ENCODE assay signal across 24 mouse cellular contexts in the genomic region with DNA sequence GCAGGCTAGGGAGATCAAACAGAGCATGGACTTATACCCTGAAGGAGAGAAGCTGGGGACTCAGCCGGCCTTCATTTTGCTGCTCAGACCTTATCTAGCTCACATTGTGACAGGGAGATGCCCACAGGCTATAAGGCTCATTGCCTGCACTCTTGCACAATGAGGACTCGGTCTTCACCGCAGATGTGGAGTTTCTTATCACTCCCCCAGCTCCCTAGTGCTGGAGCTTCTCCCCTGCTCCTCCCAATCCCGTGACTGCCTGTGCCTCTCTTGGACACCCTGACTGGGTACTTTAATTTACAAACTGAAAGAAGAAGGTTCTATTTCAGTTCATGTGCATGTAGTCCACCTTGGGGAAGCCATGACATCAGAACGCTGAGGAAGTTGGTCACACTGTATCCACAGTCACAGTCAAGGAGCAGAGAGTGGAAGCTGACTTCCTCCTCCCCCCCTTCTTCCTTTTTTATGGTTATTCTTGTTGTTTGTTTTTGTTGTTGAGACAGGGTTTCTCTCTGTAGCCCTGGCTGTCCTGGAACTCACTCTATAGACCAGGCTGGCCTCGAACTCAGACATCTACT. TPM values are rescaled to one million over a fixed set of nuclear protein-coding genes. Genes with fewer than 3 reads are reported as not detected.
DNase-seq lines count a peak whose midpoint lies in the region; ATAC-seq and TF ChIP-seq lines count a peak whose summit lies in the region.
"Had no signal": no experiment of that assay in that cellular context is flagged by ENCODE, and none has a peak within 500 bp of the region (broad histone marks: within the 10 kb centered on the region; RNA-seq: fewer than 3 reads in every experiment).

No protein-coding gene starts in this region.

- DNase-seq in lung, postnatal 0 days (ENCODE audit: low spot score) = peak; percentile 4
- DNase-seq in lung, adult 18-20 months = no peak
- DNase-seq in liver, embryonic 11.5 days (ENCODE audit: low spot score) = no peak
- DNase-seq in stomach, postnatal 0 days (ENCODE audit: low spot score) = no peak
- DNase-seq in kidney, postnatal 14 days = no peak
- DNase-seq in hindbrain, postnatal 0 days (ENCODE audit: low spot score) = no peak
- DNase-seq: adrenal gland, postnatal 36 days; cerebellum, adult 9-10 months; gastrocnemius, postnatal 25 days; kidney, adult 18-20 months; kidney, postnatal 4 days; lung, postnatal 10 days; retina, postnatal 1 day; right cerebral cortex, postnatal 4 days; thymus, postnatal 36 days had no signal

- H3K79me2 ChIP-seq in macrophage (ENCODE audit: inconsistent target) = no peaks in the 10 kb centered on the region

- WGBS in lung, postnatal 0 days = 77% methylated on average over 5 of the region's 6 CpGs
- 54% methylated on average over 6 of the region's 6 CpGs for WGBS in liver, embryonic 11.5 days
- WGBS in macrophage (ENCODE audit: missing documents) = 54% methylated on average over 6 of the region's 6 CpGs
- WGBS in forebrain, embryonic 12.5 days = 90% methylated on average over 6 of the region's 6 CpGs
- 85% methylated on average over 6 of the region's 6 CpGs for WGBS in stomach, postnatal 0 days
- WGBS in hindbrain, postnatal 0 days = 75% methylated on average over 6 of the region's 6 CpGs

- H3K9ac ChIP-seq in lung, postnatal 0 days (replicated peaks; ENCODE audit: low read depth) = no peak overlapping the region
- H3K9ac ChIP-seq in liver, embryonic 11.5 days (ENCODE audit: low read depth, low read length) = no peak overlapping the region
- no peak overlapping the region for H3K9ac ChIP-seq in forebrain, embryonic 12.5 days
- H3K9ac ChIP-seq in stomach, postnatal 0 days (ENCODE audit: low read length) = no peak overlapping the region
- no peak overlapping the region for H3K9ac ChIP-seq in hindbrain, postnatal 0 days (replicated peaks; ENCODE audit: low read length)
- H3K9ac ChIP-seq: embryonic facial prominence, embryonic 12.5 days; heart, embryonic 15.5 days; limb, embryonic 13.5 days had no signal

- H3K4me1 ChIP-seq in lung, postnatal 0 days (ENCODE audit: insufficient read depth, low read depth, low read length) = no peaks in the 10 kb centered on the region
- no peaks in the 10 kb centered on the region for H3K4me1 ChIP-seq in liver, embryonic 11.5 days (replicated peaks; ENCODE audit: control insufficient read depth, insufficient read depth, low read length)
- H3K4me1 ChIP-seq in forebrain, embryonic 12.5 days = no peaks in the 10 kb centered on the region
- H3K4me1 ChIP-seq in stomach, postnatal 0 days (replicated peaks; ENCODE audit: control insufficient read depth, insufficient read depth) = no peaks in the 10 kb centered on the region
- H3K4me1 ChIP-seq in hindbrain, postnatal 0 days (ENCODE audit: insufficient read depth, low read length) = no peaks in the 10 kb centered on the region
- H3K4me1 ChIP-seq: embryonic facial prominence, embryonic 12.5 days; heart, embryonic 15.5 days; limb, embryonic 13.5 days had no signal

- ATAC-seq in lung, postnatal 0 days = no peak
- peak; percentile 77 for ATAC-seq in liver, embryonic 11.5 days (replicated peaks; ENCODE audit: low FRiP score)
- ATAC-seq in forebrain, embryonic 12.5 days (ENCODE audit: low FRiP score) = no peak
- ATAC-seq in stomach, postnatal 0 days (ENCODE audit: low FRiP score, low TSS enrichment) = no peak
- no peak for ATAC-seq in hindbrain, postnatal 0 days
- ATAC-seq: forebrain, embryonic 14.5 days; hindbrain, embryonic 16.5 days; midbrain, embryonic 16.5 days had no signal

- no peak for TF ChIP-seq CTCF in lung, postnatal 0 days (IDR thresholded peaks at IDR 0.05)
- TF ChIP-seq CTCF in stomach, postnatal 0 days (IDR thresholded peaks at IDR 0.05; ENCODE audit: low read depth) = no peak
- no peak for TF ChIP-seq CTCF in hindbrain, postnatal 0 days (IDR thresholded peaks at IDR 0.05; ENCODE audit: low read depth)

- no peak for TF ChIP-seq EP300 in lung, postnatal 0 days (IDR thresholded peaks at IDR 0.05)
- no peak for TF ChIP-seq EP300 in stomach, postnatal 0 days (optimal IDR thresholded peaks at IDR 0.05)

- no peak overlapping the region for H3K4me3 ChIP-seq in lung, postnatal 0 days (ENCODE audit: low read depth, low read length)
- H3K4me3 ChIP-seq in liver, embryonic 11.5 days (ENCODE audit: low read depth, low read length) = no peak overlapping the region
- no peak overlapping the region for H3K4me3 ChIP-seq in macrophage (ENCODE audit: inconsistent target)
- H3K4me3 ChIP-seq in forebrain, embryonic 12.5 days (replicated peaks) = no peak overlapping the region
- H3K4me3 ChIP-seq in stomach, postnatal 0 days (ENCODE audit: low read depth, low read length) = no peak overlapping the region
- H3K4me3 ChIP-seq in hindbrain, postnatal 0 days (ENCODE audit: low read length) = no peak overlapping the region
- H3K4me3 ChIP-seq: embryonic facial prominence, embryonic 12.5 days; erythroblast, embryonic 14.5 days; heart, embryonic 15.5 days; limb, embryonic 13.5 days had no signal

- H3K9me3 ChIP-seq in lung, postnatal 0 days (ENCODE audit: low read length) = no peaks in the 10 kb centered on the region
- no peaks in the 10 kb centered on the region for H3K9me3 ChIP-seq in liver, embryonic 11.5 days (ENCODE audit: control insufficient read depth, low read length)
- H3K9me3 ChIP-seq in forebrain, embryonic 12.5 days = no peaks in the 10 kb centered on the region
- H3K9me3 ChIP-seq in stomach, postnatal 0 days (ENCODE audit: control insufficient read depth, low read length) = no peaks in the 10 kb centered on the region
- no peaks in the 10 kb centered on the region for H3K9me3 ChIP-seq in hindbrain, postnatal 0 days (ENCODE audit: low read length)
- H3K9me3 ChIP-seq: embryonic facial prominence, embryonic 12.5 days; heart, embryonic 15.5 days; limb, embryonic 13.5 days had no signal

- H3K27ac ChIP-seq in lung, postnatal 0 days (ENCODE audit: low read length) = no peak overlapping the region
- no peak overlapping the region for H3K27ac ChIP-seq in liver, embryonic 11.5 days (ENCODE audit: low read depth, low read length)
- peak overlapping the region; percentile 17 for H3K27ac ChIP-seq in macrophage
- no peak overlapping the region for H3K27ac ChIP-seq in forebrain, embryonic 12.5 days
- H3K27ac ChIP-seq in stomach, postnatal 0 days (replicated peaks) = no peak overlapping the region
- no peak overlapping the region for H3K27ac ChIP-seq in hindbrain, postnatal 0 days
- H3K27ac ChIP-seq: embryonic facial prominence, embryonic 12.5 days; heart, embryonic 15.5 days; limb, embryonic 13.5 days had no signal

- H3K27me3 ChIP-seq in lung, postnatal 0 days (replicated peaks; ENCODE audit: insufficient read depth, low read length) = no peaks in the 10 kb centered on the region
- H3K27me3 ChIP-seq in liver, embryonic 11.5 days (replicated peaks; ENCODE audit: control insufficient read depth, insufficient read depth, low read length) = no peaks in the 10 kb centered on the region
- H3K27me3 ChIP-seq in forebrain, embryonic 12.5 days = no peaks in the 10 kb centered on the region
- no peaks in the 10 kb centered on the region for H3K27me3 ChIP-seq in stomach, postnatal 0 days (ENCODE audit: control insufficient read depth, insufficient read depth, low read length)
- no peaks in the 10 kb centered on the region for H3K27me3 ChIP-seq in hindbrain, postnatal 0 days (ENCODE audit: insufficient read depth, low read length)
- H3K27me3 ChIP-seq: embryonic facial prominence, embryonic 12.5 days; heart, embryonic 15.5 days had no signal

- H3K4me2 ChIP-seq in lung, postnatal 0 days (replicated peaks; ENCODE audit: low read depth, low read length) = no peak overlapping the region
- 0 out of 2 replicates have a peak overlapping the region, but pooled peaks have one; percentile 4 for H3K4me2 ChIP-seq in liver, embryonic 11.5 days
- no peak overlapping the region for H3K4me2 ChIP-seq in forebrain, embryonic 12.5 days
- no peak overlapping the region for H3K4me2 ChIP-seq in stomach, postnatal 0 days (replicated peaks; ENCODE audit: low read depth)
- no peak overlapping the region for H3K4me2 ChIP-seq in hindbrain, postnatal 0 days (ENCODE audit: low read depth, low read length)
- H3K4me2 ChIP-seq: embryonic facial prominence, embryonic 12.5 days; heart, embryonic 15.5 days; limb, embryonic 13.5 days had no signal

- no peaks in the 10 kb centered on the region for H3K36me3 ChIP-seq in lung, postnatal 0 days (ENCODE audit: insufficient read depth, low read length)
- H3K36me3 ChIP-seq in liver, embryonic 11.5 days (ENCODE audit: control insufficient read depth, insufficient read depth, low read length) = no peaks in the 10 kb centered on the region
- H3K36me3 ChIP-seq in macrophage (ENCODE audit: inconsistent target) = no peaks in the 10 kb centered on the region
- H3K36me3 ChIP-seq in forebrain, embryonic 12.5 days (replicated peaks) = no peaks in the 10 kb centered on the region
- no peaks in the 10 kb centered on the region for H3K36me3 ChIP-seq in stomach, postnatal 0 days (ENCODE audit: control insufficient read depth, insufficient read depth, low read length)
- H3K36me3 ChIP-seq in hindbrain, postnatal 0 days (ENCODE audit: insufficient read depth, low read length) = no peaks in the 10 kb centered on the region
- H3K36me3 ChIP-seq: embryonic facial prominence, embryonic 12.5 days; heart, embryonic 15.5 days; limb, embryonic 13.5 days had no signal

RNA-seq across cellular contexts. Expression of gene Med14, which starts 51.3 kb away (rescaled TPM):
- 5.3 TPM in 2 replicates for polyA plus RNA-seq in lung, postnatal 0 days (2015; fragmentation: Nextera tagmentation; extraction: Ambion mirVana)
- polyA plus RNA-seq in liver, embryonic 11.5 days (2014; fragmentation: Nextera tagmentation; extraction: Ambion mirVana) = 14.6 and 16.6 TPM in 2 replicates
- 10 to 100 TPM; 22.0 to 52.7 (median 41.9) TPM for total RNA-seq in macrophage (2018; cell fraction: chromatin; rRNA removed)
- 10 to 100 TPM in 11 of 26 experiments, 1 to 10 TPM in 15; 7.4 to 13.4 (median 9.7) TPM for total RNA-seq in macrophage (2018; cell fraction: cytosol; rRNA removed)
- total RNA-seq in macrophage (2018; cell fraction: nucleus; rRNA removed) = 10 to 100 TPM; 12.0 to 41.4 (median 20.1) TPM
- 8.5 to 9.5 TPM (median 8.9 TPM) in 3 replicates for polyA plus RNA-seq in macrophage (2018)
- polyA plus RNA-seq in forebrain, embryonic 12.5 days (2016; fragmentation: Nextera tagmentation; extraction: Ambion mirVana) = 21.8 and 24.9 TPM in 2 replicates
- polyA plus RNA-seq in stomach, postnatal 0 days (2015; fragmentation: Nextera tagmentation; extraction: Ambion mirVana) = 6.8 and 7.4 TPM in 2 replicates
- 28.0 and 28.4 TPM in 2 replicates for total RNA-seq in hindbrain, postnatal 0 days (2014; rRNA removed)
- polyA plus RNA-seq in hindbrain, postnatal 0 days (2015; fragmentation: Nextera tagmentation; extraction: Ambion mirVana) = 8.0 and 8.8 TPM in 2 replicates
